Mouse (Mus musculus): Measurements from ENCODE around the gene Gm4214.
"Not testable (repeated sequence)": the region's sequence is repeated elsewhere in the genome, so short reads cannot be mapped to it uniquely, and the experiment has no call there.

Gene Gm4214

DNA sequence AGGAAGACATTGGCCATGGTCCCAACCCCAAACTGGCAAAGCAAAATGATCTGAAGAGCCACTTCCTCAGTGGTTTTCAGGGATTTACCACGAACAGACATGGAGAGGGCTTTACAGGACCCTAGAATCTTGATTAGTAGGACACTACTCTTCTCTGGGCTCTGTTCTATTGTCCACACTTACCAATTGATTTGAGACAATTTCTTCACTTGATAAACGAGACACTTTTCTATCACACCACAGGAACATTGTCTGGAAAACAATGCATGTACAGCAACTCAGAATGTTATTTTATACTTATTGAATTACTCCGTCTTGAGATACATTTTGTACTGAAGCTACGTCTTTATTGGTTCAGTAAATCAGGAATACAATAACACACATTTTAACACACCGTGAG lies at the start of gene Gm4214:
Gene Gm4214, minus strand, starts transcription at position 101 of the 400 bp plus-strand sequence.
- not testable (repeated sequence) for DNase-seq (ENCODE audit: low read depth)

DNA sequence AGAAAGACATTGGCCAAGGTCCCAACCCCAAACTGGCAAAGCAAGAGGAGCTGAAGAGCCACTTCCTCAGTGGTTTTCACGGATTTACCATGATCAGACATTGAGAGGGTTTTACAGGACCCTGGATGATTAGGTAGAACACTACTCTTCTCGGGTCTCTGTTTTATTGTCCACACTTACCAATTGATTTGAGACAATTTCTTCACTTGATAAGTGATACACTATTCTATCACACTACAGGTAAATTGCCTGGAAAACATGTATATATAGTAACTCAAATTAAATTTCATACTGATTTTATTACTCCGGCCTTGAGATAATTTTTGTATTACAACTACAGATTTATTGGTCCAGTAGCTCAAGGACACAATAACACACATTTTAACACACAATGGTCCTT lies 35.4 kb upstream of the Gm4214 start, which contains the start of gene Gm4216:
Gene Gm4216, minus strand, starts transcription at position 101 of the 400 bp plus-strand sequence.
- not testable (repeated sequence) for DNase-seq (ENCODE audit: low read depth)
